Mouse (Mus musculus) limb, embryonic 13.5 days (tissue): ENCODE data around the gene Dlk1. TPM values are rescaled to one million over a fixed set of nuclear protein-coding genes. Genes with fewer than 3 reads are reported as not detected.

Experiments used
- polyA plus RNA-seq: library from polyadenylated mRNA; unstranded; fragments of >200 nt; fragmentation: Nextera tagmentation; extraction: Ambion mirVana; gene quantifications from 2 replicates; pipeline ENCODE4 v1.2.1, GENCODE M21; 2015

The Dlk1 gene
- polyA plus RNA-seq, 1 experiment from 2014 or later: 395 TPM

Other genes with a start within 250 kb of the Dlk1 start
- 2.9 and 3.1 TPM in 2 replicates for gene Rtl1, start 147.5 kb downstream of the Dlk1 start, polyA plus RNA-seq